Mouse (Mus musculus) ES-Bruce4 (cell line): ENCODE measurements around the gene Enkur. TPM values are rescaled to one million over a fixed set of nuclear protein-coding genes. Genes with fewer than 3 reads are reported as not detected.
"Not testable (repeated sequence)": the region's sequence is repeated elsewhere in the genome, so short reads cannot be mapped to it uniquely, and the experiment has no call there.

Source experiments
- H3K27ac ChIP-seq: 2 replicates; pipeline ENCODE4 v1.5.1; 2012; ENCODE audit warnings: low read length, inconsistent platforms; ENCODE audit not compliant: insufficient read depth
- H3K27me3 ChIP-seq: 2 replicates; pipeline ENCODE4 v1.6.1; 2012; ENCODE audit warnings: mild to moderate bottlenecking, low read length, inconsistent platforms; ENCODE audit not compliant: control insufficient read depth, poor library complexity, insufficient read depth, severe bottlenecking
- H3K36me3 ChIP-seq: 2 replicates; pipeline ENCODE4 v1.6.1; 2012; ENCODE audit warnings: inconsistent platforms, mild to moderate bottlenecking, low read length, moderate library complexity; ENCODE audit not compliant: control insufficient read depth, poor library complexity, insufficient read depth, severe bottlenecking
- H3K4me1 ChIP-seq: one replicate; pipeline ENCODE4 v1.8.1; 2011; ENCODE audit warnings: low read length; ENCODE audit not compliant: control insufficient read depth, insufficient read depth
- H3K4me3 ChIP-seq: 2 replicates; pipeline ENCODE4 v1.5.1; 2011; ENCODE audit warnings: low read depth, mild to moderate bottlenecking, low read length
- H3K9ac ChIP-seq: 2 replicates; pipeline ENCODE4 v1.6.1; 2012; ENCODE audit warnings: low read depth, mild to moderate bottlenecking, inconsistent platforms; ENCODE audit not compliant: poor library complexity, severe bottlenecking
- H3K9me3 ChIP-seq: replicated peaks from 2 replicates; pipeline ENCODE4 v1.6.1; 2012; ENCODE audit warnings: mild to moderate bottlenecking, low read length, inconsistent platforms; ENCODE audit not compliant: control insufficient read depth, poor library complexity, insufficient read depth, severe bottlenecking
- CTCF ChIP-seq: IDR thresholded peaks from one replicate; pipeline ENCODE4 v1.8.1; 2011; ENCODE audit warnings: low read depth, low read length
- EP300 ChIP-seq: IDR thresholded peaks from 2 replicates; pipeline ENCODE4 v1.6.1; 2011; ENCODE audit warnings: low read depth, low read length; ENCODE audit not compliant: insufficient read depth
- POLR2A ChIP-seq: IDR thresholded peaks from one replicate; pipeline ENCODE4 v1.8.1; 2011; ENCODE audit warnings: low read length; ENCODE audit not compliant: insufficient read depth
- polyA plus RNA-seq: library from polyadenylated mRNA; stranded (reverse); fragments of >200 nt; gene quantifications from 2 replicates; pipeline ENCODE4 v1.2.4, GENCODE M21; 2011; ENCODE audit warnings: low read depth; ENCODE audit not compliant: missing spikeins, insufficient read depth, insufficient read length

Gene Enkur
- 2.1 and 3.2 TPM in 2 replicates for polyA plus RNA-seq

GRCm38 (mm10) chr2:21204912-21205830 lies at the start of gene Enkur, which contains the start of gene Thnsl1:
Gene Enkur, minus strand, starts transcription at chr2:21205365.
Gene Thnsl1, plus strand, starts transcription at chr2:21205724.
- peaks cover 2% of the 10 kb centered on the region; the same call in 1 of the 2 replicates for H3K27me3 ChIP-seq
- TF ChIP-seq POLR2A (peak; percentile 79), EP300 (no peak)
- no peaks in the 10 kb centered on the region for H3K36me3 ChIP-seq
- H3K27ac ChIP-seq: no peak within 1 kb of the TSS
- H3K9me3 ChIP-seq: no peaks in the 10 kb centered on the region
- H3K4me1 ChIP-seq: no peaks in the 10 kb centered on the region
- peak within 1 kb of the TSS; percentile 75 for H3K4me3 ChIP-seq
- peak within 1 kb of the TSS; percentile 61 for H3K9ac ChIP-seq

DNA sequence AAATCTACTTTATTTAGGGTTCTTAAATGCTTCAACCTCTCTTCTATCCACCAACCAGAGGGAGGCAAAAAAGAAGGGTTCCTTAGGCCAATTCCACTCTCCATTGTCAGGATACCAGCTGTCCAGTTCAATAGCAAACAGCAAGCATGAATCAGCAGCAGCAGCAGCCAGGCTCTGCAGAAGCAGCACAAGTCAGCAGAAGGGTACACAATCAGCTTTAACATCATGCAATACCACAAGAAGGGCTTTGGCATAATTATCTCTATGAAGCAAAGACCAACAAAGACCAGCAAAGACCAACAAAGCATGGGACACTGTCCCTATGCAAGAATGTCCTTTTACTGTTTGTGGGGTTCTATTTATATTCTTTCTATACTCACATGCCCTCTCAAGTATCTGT lies 49.1 kb upstream of the Enkur start:
- Histone ChIP-seq H3K27ac (no peak overlapping the region), H3K9ac (no peak overlapping the region), H3K9me3 (no peaks in the 10 kb centered on the region), H3K4me1 (no peaks in the 10 kb centered on the region), H3K36me3 (no peaks in the 10 kb centered on the region), H3K4me3 (no peak overlapping the region), H3K27me3 (no peaks in the 10 kb centered on the region)
- TF ChIP-seq POLR2A (no peak), EP300 (no peak), CTCF (no peak)

- H3K27me3 ChIP-seq: no peaks in the 10 kb centered on the region
- no peak overlapping the region for H3K4me3 ChIP-seq
- H3K9me3 ChIP-seq: no peaks in the 10 kb centered on the region
- H3K27ac ChIP-seq: no peak overlapping the region
- no peaks in the 10 kb centered on the region for H3K4me1 ChIP-seq
- no peaks in the 10 kb centered on the region for H3K36me3 ChIP-seq
- TF ChIP-seq POLR2A (no peak), EP300 (no peak)
- no peak overlapping the region for H3K9ac ChIP-seq
These were observed 48.5 kb upstream of the Enkur start for GRCm38 (mm10) chr2:21253644-21254043.

GRCm38 (mm10) chr2:21245477-21246102 lies 40.4 kb upstream of the Enkur start:
- TF ChIP-seq EP300: no peak
- TF ChIP-seq POLR2A: no peak
- TF ChIP-seq CTCF: peak; percentile 27
- H3K36me3 ChIP-seq: no peaks in the 10 kb centered on the region
- H3K4me3 ChIP-seq: no peak overlapping the region
- no peak overlapping the region for H3K27ac ChIP-seq
- H3K27me3 ChIP-seq: no peaks in the 10 kb centered on the region
- H3K4me1 ChIP-seq: no peaks in the 10 kb centered on the region
- H3K9me3 ChIP-seq: no peaks in the 10 kb centered on the region
- H3K9ac ChIP-seq: no peak overlapping the region

- no peaks in the 10 kb centered on the region for H3K9me3 ChIP-seq
- no peak overlapping the region for H3K9ac ChIP-seq
- no peak overlapping the region for H3K4me3 ChIP-seq
- no peak overlapping the region for H3K27ac ChIP-seq
- H3K4me1 ChIP-seq: no peaks in the 10 kb centered on the region
- no peaks in the 10 kb centered on the region for H3K27me3 ChIP-seq
- H3K36me3 ChIP-seq: no peaks in the 10 kb centered on the region
- TF ChIP-seq POLR2A (no peak), EP300 (no peak), CTCF (no peak)
These were observed 39.8 kb upstream of the Enkur start for GRCm38 (mm10) chr2:21244986-21245385.

DNA sequence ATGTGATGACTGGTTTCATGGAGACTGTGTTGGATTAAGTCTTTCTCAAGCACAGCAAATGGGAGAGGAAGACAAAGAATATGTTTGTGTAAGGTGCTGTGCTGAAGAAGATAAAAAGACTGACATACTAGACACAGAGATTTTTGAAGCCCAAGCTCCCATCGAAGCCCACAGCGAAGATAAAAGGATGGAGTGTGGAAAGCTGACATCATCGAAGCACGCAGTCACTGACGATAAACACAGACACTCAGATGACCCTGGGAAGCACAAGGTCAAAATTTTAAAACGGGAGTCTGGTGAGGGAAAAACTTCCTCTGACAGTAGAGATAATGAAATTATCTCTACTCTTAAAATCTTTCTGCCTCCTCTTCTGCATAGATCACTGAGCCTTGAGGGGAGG lies 38.9 kb upstream of the Enkur start:
- H3K27ac ChIP-seq, H3K9me3 ChIP-seq, H3K4me3 ChIP-seq, H3K36me3 ChIP-seq, H3K4me1 ChIP-seq, H3K27me3 ChIP-seq, H3K9ac ChIP-seq: not testable (repeated sequence)
